Mouse (Mus musculus): ENCODE results near the gene Sppl2b.

DNA sequence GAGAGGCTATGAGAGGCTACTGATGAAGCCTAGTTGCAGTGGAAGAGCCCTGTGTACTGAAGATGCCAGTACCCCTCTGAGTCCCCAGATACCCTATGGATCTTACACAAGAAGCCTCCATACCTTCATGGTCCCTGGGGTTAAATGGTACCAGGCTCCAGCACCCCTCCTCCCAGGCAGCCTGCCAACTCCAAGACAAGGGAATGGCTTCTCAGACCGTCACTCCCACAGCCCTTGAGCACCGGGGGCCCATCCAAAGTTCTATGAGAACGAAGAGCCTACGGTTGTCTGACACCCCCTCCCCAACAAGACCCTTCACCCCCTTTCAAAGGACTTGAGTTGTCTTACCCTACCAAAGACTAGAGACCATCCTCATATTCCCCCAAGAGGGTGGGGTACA is 60.7 kb downstream of the Sppl2b start:
- TF ChIP-seq CTCF (IDR thresholded peaks at IDR 0.05; ENCODE audit: insufficient read depth, low read depth, low read length) (no peak), POLR2A (IDR thresholded peaks at IDR 0.05; ENCODE audit: insufficient read depth, low read depth, low read length) (no peak)

Data from olfactory bulb, adult 2 months (tissue).